Comparison of ENCODE assay signal across 15 mouse cellular contexts in genomic region chr14:54332176-54333074, GRCm38 (mm10). TPM values are rescaled to one million over a fixed set of nuclear protein-coding genes. Genes with fewer than 3 reads are reported as not detected.
DNase-seq lines count a peak whose midpoint lies in the region; ATAC-seq and TF ChIP-seq lines count a peak whose summit lies in the region.
"Had no signal": no experiment of that assay in that cellular context is flagged by ENCODE, and none has a peak within 500 bp of the region (broad histone marks: within the 10 kb centered on the region; RNA-seq: fewer than 3 reads in every experiment).

No protein-coding gene starts in this region.

- ATAC-seq in forebrain, postnatal 0 days: peak; percentile 83
- ATAC-seq in midbrain, embryonic 14.5 days (ENCODE audit: low FRiP score, low TSS enrichment): no peak

- H3K9me3 ChIP-seq in forebrain, postnatal 0 days (ENCODE audit: low read length): no peaks in the 10 kb centered on the region
- no peaks in the 10 kb centered on the region for H3K9me3 ChIP-seq in midbrain, embryonic 14.5 days (ENCODE audit: control insufficient read depth, low read length)
- H3K9me3 ChIP-seq: limb, embryonic 13.5 days; lung, embryonic 15.5 days had no signal

- WGBS in forebrain, postnatal 0 days: 17% methylated on average over 5 of the region's 5 CpGs
- WGBS in midbrain, embryonic 14.5 days: 49% methylated on average over 5 of the region's 5 CpGs

- H3K4me1 ChIP-seq in forebrain, postnatal 0 days (ENCODE audit: insufficient read depth): no peaks in the 10 kb centered on the region
- H3K4me1 ChIP-seq in midbrain, embryonic 14.5 days (ENCODE audit: control insufficient read depth, insufficient read depth, low read length): no peaks in the 10 kb centered on the region
- H3K4me1 ChIP-seq: limb, embryonic 13.5 days; lung, embryonic 15.5 days had no signal

- no peak overlapping the region for H3K4me2 ChIP-seq in forebrain, postnatal 0 days (ENCODE audit: low read depth)
- H3K4me2 ChIP-seq in midbrain, embryonic 14.5 days (ENCODE audit: low read length): no peak overlapping the region
- H3K4me2 ChIP-seq: limb, embryonic 13.5 days; lung, embryonic 15.5 days had no signal

- no peak overlapping the region for H3K4me3 ChIP-seq in forebrain, postnatal 0 days (ENCODE audit: low read depth, low read length)
- no peak overlapping the region for H3K4me3 ChIP-seq in midbrain, embryonic 14.5 days (replicated peaks; ENCODE audit: low read depth, low read length)
- H3K4me3 ChIP-seq: limb, embryonic 13.5 days; lung, embryonic 15.5 days had no signal

- H3K27ac ChIP-seq in forebrain, postnatal 0 days (ENCODE audit: low read depth, low read length): peak overlapping the region; percentile 36; the same call in 1 of the 2 replicates
- H3K27ac ChIP-seq in midbrain, embryonic 14.5 days (replicated peaks; ENCODE audit: low read depth, low read length): peak overlapping the region; percentile 45; the same call in 1 of the 2 replicates
- H3K27ac ChIP-seq: limb, embryonic 13.5 days; lung, embryonic 15.5 days had no signal

- intact Hi-C loops in left cerebral cortex, postnatal 14 days (cut with DNase I): no loop called here

- H3K27me3 ChIP-seq in forebrain, postnatal 0 days (ENCODE audit: insufficient read depth, low read length): no peaks in the 10 kb centered on the region
- H3K27me3 ChIP-seq in midbrain, embryonic 14.5 days (ENCODE audit: control insufficient read depth, insufficient read depth, low read length): no peaks in the 10 kb centered on the region
- H3K27me3 ChIP-seq: lung, embryonic 15.5 days had no signal

- H3K36me3 ChIP-seq in forebrain, postnatal 0 days (ENCODE audit: insufficient read depth): no peaks in the 10 kb centered on the region
- no peaks in the 10 kb centered on the region for H3K36me3 ChIP-seq in midbrain, embryonic 14.5 days (ENCODE audit: control insufficient read depth, insufficient read depth, low read length)
- H3K36me3 ChIP-seq: limb, embryonic 13.5 days; lung, embryonic 15.5 days had no signal

- no peak overlapping the region for H3K9ac ChIP-seq in forebrain, postnatal 0 days
- no peak overlapping the region for H3K9ac ChIP-seq in midbrain, embryonic 14.5 days (replicated peaks; ENCODE audit: low read length)
- H3K9ac ChIP-seq: limb, embryonic 13.5 days; lung, embryonic 15.5 days had no signal

- DNase-seq in embryo, embryonic 11 days: peak; percentile 12
- no peak for DNase-seq in embryo, embryonic 9.5 days (ENCODE audit: extremely low spot score)
- peak; percentile 7 for DNase-seq in brain, adult 2 months (ENCODE audit: low read depth, low spot score)
- peak; percentile 32 for DNase-seq in forebrain, postnatal 0 days
- peak; percentile 16 for DNase-seq in midbrain, embryonic 14.5 days
- no peak for DNase-seq in cerebellum, adult 9-11 months
- DNase-seq in left cerebral cortex, postnatal 14 days (ENCODE audit: low spot score in 2 of 2): no peak
- no peak for DNase-seq in testis, postnatal 10 days (ENCODE audit: low spot score)
- DNase-seq: kidney, adult 11 months; right cerebral cortex, postnatal 14 days had no signal

- no peak for TF ChIP-seq CTCF in forebrain, postnatal 0 days (IDR thresholded peaks at IDR 0.05; ENCODE audit: low read depth)

RNA-seq across cellular contexts. Expression of gene Oxa1l, which starts 28.2 kb away (rescaled TPM):
- 52.9 and 76.9 TPM in 2 replicates for total RNA-seq in forebrain, postnatal 0 days (2014; rRNA removed)
- polyA plus RNA-seq in forebrain, postnatal 0 days (2015; fragmentation: Nextera tagmentation; extraction: Ambion mirVana): 51.6 and 59.4 TPM in 2 replicates
- polyA plus RNA-seq in midbrain, embryonic 14.5 days (2014; fragmentation: Nextera tagmentation; extraction: Ambion mirVana): 58.6 and 71.2 TPM in 2 replicates
- 10 to 100 TPM; 61.3 to 65.4 TPM for total RNA-seq in left cerebral cortex, postnatal 14 days (2021)

RNA-seq across cellular contexts. Expression of gene Olfr49, which starts 47.7 kb away (rescaled TPM):
- not detected in 2 replicates for total RNA-seq in forebrain, postnatal 0 days (2014; rRNA removed)
- polyA plus RNA-seq in forebrain, postnatal 0 days (2015; fragmentation: Nextera tagmentation; extraction: Ambion mirVana): 0.18 TPM in 1 of 2 replicates, not detected in the other
- polyA plus RNA-seq in midbrain, embryonic 14.5 days (2014; fragmentation: Nextera tagmentation; extraction: Ambion mirVana): not detected in 2 replicates
- not detected for total RNA-seq in left cerebral cortex, postnatal 14 days (2021)
- total RNA-seq: ES-E14; heart, adult 8-10 months; layer of hippocampus, adult 8-10 months had no signal
- polyA plus RNA-seq: limb, embryonic 13.5 days; lung, embryonic 15.5 days had no signal

Comparison
In these comparisons a context has a peak if more than half of its experiments do, and no peak if none do; other contexts are left out.
1. DNase-seq: peak in embryo, embryonic 11 days (single experiment), brain, adult 2 months (single experiment), forebrain, postnatal 0 days (single experiment) and midbrain, embryonic 14.5 days (single experiment); none in embryo, embryonic 9.5 days (single experiment), cerebellum, adult 9-11 months (single experiment), left cerebral cortex, postnatal 14 days (0 of 2) and testis, postnatal 10 days (single experiment).